Mouse (Mus musculus) heart, embryonic 15.5 days (tissue): Measurements from ENCODE around the gene Ltbp1. TPM values are rescaled to one million over a fixed set of nuclear protein-coding genes. Genes with fewer than 3 reads are reported as not detected.

Experiments
- ATAC-seq: fragments of 200-750 bp; cut with Nextera tagmentation; replicated peaks from 2 replicates; pipeline ENCODE4 v1.8.0; 2017; ENCODE audit warnings: low read depth, moderate TSS enrichment; ENCODE audit not compliant: insufficient number of reproducible peaks, insufficient read depth, low FRiP score
- H3K27ac ChIP-seq: fragments of 300-500 bp; sonication (generic); 2 replicates; pipeline ENCODE4 v1.5.1; 2015; ENCODE audit warnings: mild to moderate bottlenecking, inconsistent platforms
- H3K27me3 ChIP-seq: fragments of 300-500 bp; sonication (generic); 2 replicates; pipeline ENCODE4 v1.6.1; 2015; ENCODE audit warnings: inconsistent platforms
- H3K36me3 ChIP-seq: fragments of 300-500 bp; sonication (generic); 2 replicates; pipeline ENCODE4 v1.6.1; 2015; ENCODE audit warnings: mild to moderate bottlenecking, inconsistent platforms
- H3K4me1 ChIP-seq: fragments of 300-500 bp; sonication (generic); replicated peaks from 2 replicates; pipeline ENCODE4 v1.6.1; 2015; ENCODE audit warnings: inconsistent platforms
- H3K4me2 ChIP-seq: fragments of 300-500 bp; sonication (generic); 2 replicates; pipeline ENCODE4 v1.6.1; 2015; ENCODE audit warnings: inconsistent platforms, mild to moderate bottlenecking, moderate library complexity
- H3K4me3 ChIP-seq: fragments of 300-500 bp; sonication (generic); 2 replicates; pipeline ENCODE4 v1.5.1; 2015; ENCODE audit warnings: mild to moderate bottlenecking, inconsistent platforms
- H3K9ac ChIP-seq: fragments of 300-500 bp; sonication (generic); 2 replicates; pipeline ENCODE4 v1.6.1; 2015; ENCODE audit warnings: mild to moderate bottlenecking, inconsistent platforms
- H3K9me3 ChIP-seq: fragments of 300-500 bp; sonication (generic); replicated peaks from 2 replicates; pipeline ENCODE4 v1.6.1; 2016; ENCODE audit warnings: inconsistent platforms
- WGBS: fragments of 180-500 bp; shearing (Covaris S2); methylation state at CpG from one replicate; pipeline ENCODE4 v1.1.7; 2015; ENCODE audit warnings: mixed read lengths; 5-methylcytosine and 5-hydroxymethylcytosine counted together
- polyA plus RNA-seq: library from polyadenylated mRNA; unstranded; fragments of >200 nt; fragmentation: Nextera tagmentation; extraction: Ambion mirVana; gene quantifications from 2 replicates; pipeline ENCODE4 v1.2.1, GENCODE M21; 2015

The Ltbp1 gene
- polyA plus RNA-seq, 1 experiment from 2014 or later = 19.6 TPM

GRCm38 (mm10) chr17:75179001-75179400, 173.6 kb downstream of the Ltbp1 start:
- WGBS = 53% methylated on average over 8 of the region's 8 CpGs
- Histone ChIP-seq H3K4me3 (peak overlapping the region; percentile 32; the same call in 1 of the 2 replicates), H3K9me3 (no peaks in the 10 kb centered on the region), H3K9ac (no peak overlapping the region), H3K27me3 (no peaks in the 10 kb centered on the region), H3K4me1 (peaks cover 17% of the 10 kb centered on the region), H3K4me2 (peak overlapping the region; percentile 64), H3K27ac (peak overlapping the region; percentile 48; the same call in 1 of the 2 replicates), H3K36me3 (no peaks in the 10 kb centered on the region)
- ATAC-seq = no peak

GRCm38 (mm10) chr17:75180301-75180700, 174.9 kb downstream of the Ltbp1 start:
- H3K4me3 ChIP-seq = no peak overlapping the region
- no peak overlapping the region for H3K9ac ChIP-seq
- H3K4me2 ChIP-seq = no peak overlapping the region
- no peaks in the 10 kb centered on the region for H3K9me3 ChIP-seq
- no peaks in the 10 kb centered on the region for H3K36me3 ChIP-seq
- peaks cover 17% of the 10 kb centered on the region for H3K4me1 ChIP-seq
- H3K27ac ChIP-seq = no peak overlapping the region
- no peak for ATAC-seq
- 88% methylated on average over 4 of the region's 4 CpGs for WGBS
- H3K27me3 ChIP-seq = no peaks in the 10 kb centered on the region

GRCm38 (mm10) chr17:75180956-75181588, 175.7 kb downstream of the Ltbp1 start:
- no peak overlapping the region for H3K4me2 ChIP-seq
- H3K9ac ChIP-seq = no peak overlapping the region
- 67% methylated on average over 12 of the region's 12 CpGs for WGBS
- no peaks in the 10 kb centered on the region for H3K9me3 ChIP-seq
- peaks cover 17% of the 10 kb centered on the region for H3K4me1 ChIP-seq
- no peak overlapping the region for H3K27ac ChIP-seq
- no peaks in the 10 kb centered on the region for H3K36me3 ChIP-seq
- H3K27me3 ChIP-seq = no peaks in the 10 kb centered on the region
- no peak for ATAC-seq
- H3K4me3 ChIP-seq = no peak overlapping the region

DNA sequence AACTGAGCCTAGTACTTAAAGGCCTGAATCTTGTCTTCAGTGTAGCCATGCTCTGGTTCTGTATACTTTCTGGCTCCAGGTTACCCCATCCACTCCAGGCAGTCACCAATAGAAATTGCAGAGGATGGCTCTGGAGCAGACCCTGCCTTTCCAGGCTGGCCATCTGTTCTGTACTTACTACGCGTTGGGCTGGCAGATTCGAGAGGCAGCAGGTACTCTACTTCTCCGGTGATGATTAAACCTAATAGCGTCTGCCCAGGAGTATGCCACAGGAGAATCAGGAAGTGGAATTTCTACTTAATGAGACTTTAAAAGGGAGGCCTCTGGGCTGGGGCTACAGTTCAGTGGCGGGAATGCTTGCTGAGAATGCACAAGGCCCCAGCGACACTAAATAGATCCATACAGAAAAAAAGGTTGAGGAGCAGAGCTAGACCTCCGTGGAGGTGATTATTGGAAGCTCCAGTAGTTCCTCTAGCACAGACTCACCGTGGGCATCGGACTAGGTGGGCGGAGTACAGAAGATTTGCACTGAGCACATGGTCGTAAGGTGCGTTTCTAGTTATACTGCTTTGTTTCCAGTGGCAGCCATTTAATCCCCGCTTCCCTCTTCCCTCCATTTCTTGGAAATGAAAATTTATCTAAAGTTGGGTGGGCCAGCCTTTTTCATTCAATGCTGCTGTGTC, 177.1 kb downstream of the Ltbp1 start:
- Histone ChIP-seq H3K27ac (no peak overlapping the region), H3K4me3 (no peak overlapping the region), H3K9ac (no peak overlapping the region), H3K9me3 (no peaks in the 10 kb centered on the region), H3K36me3 (no peaks in the 10 kb centered on the region), H3K27me3 (no peaks in the 10 kb centered on the region), H3K4me1 (peaks cover 15% of the 10 kb centered on the region), H3K4me2 (no peak overlapping the region)
- ATAC-seq = no peak
- 84% methylated on average over 14 of the region's 14 CpGs for WGBS

DNA sequence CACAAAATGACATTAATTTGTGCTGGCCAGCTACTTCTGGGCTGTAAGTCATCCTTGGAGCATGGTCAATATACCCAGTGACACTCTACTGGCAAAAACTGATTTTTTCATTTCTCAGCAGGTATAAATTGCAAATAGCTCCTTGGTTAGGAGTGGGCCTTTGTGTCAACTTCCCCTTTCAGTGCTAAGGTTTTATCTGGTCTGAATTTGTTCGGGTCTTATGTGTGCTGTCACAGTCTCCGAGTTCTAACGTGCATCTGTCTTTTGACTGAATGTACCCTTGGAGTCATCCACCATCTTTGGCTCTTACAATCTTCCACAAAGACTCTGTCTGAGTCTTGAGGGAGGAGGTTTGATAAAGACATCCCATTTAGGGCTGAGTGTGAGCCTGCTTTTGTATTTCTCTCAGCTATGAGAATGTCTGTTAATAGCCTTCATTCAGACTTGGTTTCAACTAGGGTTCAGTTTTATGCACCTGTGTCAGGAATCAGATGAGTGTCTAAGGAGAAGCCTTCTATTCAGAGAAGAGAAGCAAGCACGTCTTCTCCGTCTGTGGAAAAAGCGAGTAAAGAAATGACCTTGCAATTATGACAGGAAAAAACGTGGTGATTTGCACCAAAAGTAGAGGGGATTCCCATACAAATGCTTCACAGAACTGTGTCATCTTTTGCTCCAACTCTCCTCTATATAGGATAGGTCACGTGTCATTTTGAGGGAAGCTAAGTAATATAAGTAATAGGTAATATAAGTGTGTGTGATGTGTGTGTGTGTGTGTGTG, 181.6 kb downstream of the Ltbp1 start:
- no peaks in the 10 kb centered on the region for H3K4me1 ChIP-seq
- no peaks in the 10 kb centered on the region for H3K27me3 ChIP-seq
- H3K9ac ChIP-seq = no peak overlapping the region
- 86% methylated on average over 8 of the region's 8 CpGs for WGBS
- no peak overlapping the region for H3K4me3 ChIP-seq
- H3K4me2 ChIP-seq = no peak overlapping the region
- H3K27ac ChIP-seq = no peak overlapping the region
- H3K9me3 ChIP-seq = no peaks in the 10 kb centered on the region
- H3K36me3 ChIP-seq = no peaks in the 10 kb centered on the region
- no peak for ATAC-seq

DNA sequence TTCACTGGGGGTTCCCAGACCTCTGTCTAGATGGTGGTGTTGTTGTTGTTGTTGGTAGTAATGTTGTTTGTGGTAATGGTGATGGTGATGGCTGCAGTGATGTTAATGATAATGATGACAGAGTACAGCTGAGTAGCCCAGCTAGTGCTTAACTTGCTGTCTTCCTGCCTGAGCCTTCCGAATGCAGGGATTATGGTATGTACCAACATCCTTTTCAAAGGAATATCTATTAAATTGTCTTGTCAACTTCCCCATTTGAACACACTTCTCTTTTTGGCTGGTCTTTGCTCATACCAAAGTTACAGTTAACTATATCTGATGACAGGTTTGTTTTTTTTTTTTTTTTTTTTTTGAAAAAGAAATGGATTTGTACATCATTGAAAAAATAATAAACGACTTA, 191.6 kb downstream of the Ltbp1 start:
- Histone ChIP-seq H3K4me1 (no peaks in the 10 kb centered on the region), H3K27ac (no peak overlapping the region), H3K4me2 (no peak overlapping the region), H3K36me3 (no peaks in the 10 kb centered on the region), H3K4me3 (no peak overlapping the region), H3K9ac (no peak overlapping the region), H3K27me3 (no peaks in the 10 kb centered on the region), H3K9me3 (no peaks in the 10 kb centered on the region)
- ATAC-seq = no peak
- 77% methylated on average over 2 of the region's 2 CpGs for WGBS

GRCm38 (mm10) chr17:75198767-75199166, 193.4 kb downstream of the Ltbp1 start:
- no peak for ATAC-seq
- WGBS = 86% methylated on average over 2 of the region's 2 CpGs

GRCm38 (mm10) chr17:75199694-75200093, 194.3 kb downstream of the Ltbp1 start:
- H3K4me1 ChIP-seq = no peaks in the 10 kb centered on the region
- no peaks in the 10 kb centered on the region for H3K9me3 ChIP-seq
- no peak overlapping the region for H3K9ac ChIP-seq
- no peak overlapping the region for H3K27ac ChIP-seq
- H3K4me3 ChIP-seq = no peak overlapping the region
- WGBS = 46% methylated on average over 9 of the region's 9 CpGs
- no peaks in the 10 kb centered on the region for H3K27me3 ChIP-seq
- ATAC-seq = no peak
- H3K4me2 ChIP-seq = no peak overlapping the region
- no peaks in the 10 kb centered on the region for H3K36me3 ChIP-seq

More at GRCm38 (mm10) chr17:75198767-75199166, 193.4 kb downstream of the Ltbp1 start:
- Histone ChIP-seq H3K4me1 (no peaks in the 10 kb centered on the region), H3K4me2 (no peak overlapping the region), H3K36me3 (no peaks in the 10 kb centered on the region), H3K27ac (no peak overlapping the region), H3K4me3 (no peak overlapping the region), H3K9me3 (no peaks in the 10 kb centered on the region), H3K9ac (no peak overlapping the region), H3K27me3 (no peaks in the 10 kb centered on the region)

DNA sequence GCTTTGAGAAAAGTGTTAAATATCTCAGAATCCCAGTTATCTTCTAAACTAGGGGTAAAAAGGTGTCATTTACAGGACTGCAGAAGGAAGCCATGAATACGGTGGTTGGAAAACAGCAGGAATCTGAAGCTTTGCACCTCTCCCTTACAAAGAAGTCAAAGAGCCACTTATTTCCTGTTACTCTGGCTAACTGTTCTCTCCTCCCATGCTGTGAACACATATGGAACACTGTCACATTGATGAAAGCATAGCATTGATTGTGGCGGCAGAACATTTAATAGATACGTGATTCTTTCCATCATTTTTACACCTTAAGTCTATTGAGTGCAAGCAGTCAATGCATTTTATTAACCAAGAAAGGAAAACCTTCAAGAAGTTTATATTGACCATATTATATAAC, 196.9 kb downstream of the Ltbp1 start:
- Histone ChIP-seq H3K4me2 (no peak overlapping the region), H3K27me3 (no peaks in the 10 kb centered on the region), H3K9me3 (no peaks in the 10 kb centered on the region), H3K4me3 (no peak overlapping the region), H3K4me1 (no peaks in the 10 kb centered on the region), H3K36me3 (no peaks in the 10 kb centered on the region), H3K27ac (no peak overlapping the region), H3K9ac (no peak overlapping the region)
- ATAC-seq = no peak
- 88% methylated on average over 3 of the region's 3 CpGs for WGBS

- H3K9me3 ChIP-seq = no peaks in the 10 kb centered on the region
- ATAC-seq = no peak
- H3K4me2 ChIP-seq = no peak overlapping the region
- no peaks in the 10 kb centered on the region for H3K4me1 ChIP-seq
- H3K9ac ChIP-seq = no peak overlapping the region
- 90% methylated on average over 1 of the region's 1 CpGs for WGBS
- no peaks in the 10 kb centered on the region for H3K36me3 ChIP-seq
- no peaks in the 10 kb centered on the region for H3K27me3 ChIP-seq
- no peak overlapping the region for H3K27ac ChIP-seq
- no peak overlapping the region for H3K4me3 ChIP-seq
Observed at GRCm38 (mm10) chr17:75204065-75204464, 198.7 kb downstream of the Ltbp1 start.

DNA sequence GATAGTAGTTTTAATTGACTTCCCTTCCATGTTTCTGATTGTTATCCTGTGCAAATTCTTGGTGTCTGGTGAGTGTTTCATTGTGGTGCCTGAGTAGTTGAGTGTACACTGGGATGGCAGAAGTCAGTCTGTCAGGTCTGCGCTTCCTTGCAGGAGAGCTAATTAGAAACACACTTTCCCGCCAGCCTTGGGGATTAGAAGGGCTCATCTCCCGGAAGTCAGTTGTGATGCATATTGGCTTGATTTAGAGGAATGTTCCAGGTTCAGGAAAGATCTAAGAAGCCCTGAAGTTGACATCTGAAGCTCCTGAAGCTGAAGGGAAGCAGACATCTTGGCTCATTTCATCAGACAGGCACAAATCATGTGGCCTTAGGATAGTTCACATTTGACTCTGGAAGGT, 200.9 kb downstream of the Ltbp1 start:
- WGBS = 64% methylated on average over 3 of the region's 3 CpGs

More for the DNA sequence above, 200.9 kb downstream of the Ltbp1 start:
- no peak for ATAC-seq
- Histone ChIP-seq H3K4me2 (no peak overlapping the region), H3K27me3 (no peaks in the 10 kb centered on the region), H3K4me1 (no peaks in the 10 kb centered on the region), H3K4me3 (no peak overlapping the region), H3K9ac (no peak overlapping the region), H3K9me3 (no peaks in the 10 kb centered on the region), H3K27ac (no peak overlapping the region), H3K36me3 (no peaks in the 10 kb centered on the region)
